Mouse (Mus musculus) right cerebral cortex, adult 2 months (tissue): ENCODE data around the gene Top2b.

Experiments
- DNase-seq, 2 experiments: peaks; one replicate each; pipeline ENCODE4 v3.0.0; 2021 to 2022; ENCODE audit warnings: low spot score in 2 of 2

The Top2b gene

GRCm38 (mm10) chr14:16364878-16365337 lies at the start of gene Top2b:
TSS of gene Top2b (plus strand) at chr14:16365179.
- DNase-seq, result peak; percentile 98 to 99

GRCm38 (mm10) chr14:16316715-16317114 lies 48.3 kb upstream of the Top2b start:
- no peak for DNase-seq

- DNase-seq, result no peak
Measured at GRCm38 (mm10) chr14:16319818-16320217, 45.2 kb upstream of the Top2b start.

- DNase-seq, result no peak
Measured at GRCm38 (mm10) chr14:16324394-16324793, 40.6 kb upstream of the Top2b start.

GRCm38 (mm10) chr14:16325208-16325607 lies 39.8 kb upstream of the Top2b start:
- no peak for DNase-seq

GRCm38 (mm10) chr14:16328531-16328930 lies 36.4 kb upstream of the Top2b start:
- DNase-seq, result no peak

GRCm38 (mm10) chr14:16328959-16329480 lies 36.0 kb upstream of the Top2b start:
- DNase-seq, result no peak

- DNase-seq, result no peak
Measured at GRCm38 (mm10) chr14:16329756-16330155, 35.2 kb upstream of the Top2b start.

- DNase-seq, result no peak
Measured at GRCm38 (mm10) chr14:16334260-16334659, 30.7 kb upstream of the Top2b start.

GRCm38 (mm10) chr14:16335835-16336417 lies 29.1 kb upstream of the Top2b start:
- no peak for DNase-seq

- DNase-seq, result no peak
Measured at GRCm38 (mm10) chr14:16347505-16347904, 17.5 kb upstream of the Top2b start.

GRCm38 (mm10) chr14:16359704-16360103 lies 5.3 kb upstream of the Top2b start:
- no peak for DNase-seq

GRCm38 (mm10) chr14:16364161-16364831 lies 683 bp upstream of the Top2b start:
- DNase-seq, result peak; percentile 36 to 49

- peak; percentile 50 to 51 for DNase-seq
Measured at GRCm38 (mm10) chr14:16365362-16366173, 589 bp downstream of the Top2b start.

GRCm38 (mm10) chr14:16366174-16366889 lies 1.4 kb downstream of the Top2b start:
- DNase-seq, result no peak

- DNase-seq, result no peak
Measured at GRCm38 (mm10) chr14:16366986-16367385, 2.0 kb downstream of the Top2b start.

GRCm38 (mm10) chr14:16372761-16373160 lies 7.8 kb downstream of the Top2b start:
- DNase-seq, result no peak

- DNase-seq, result no peak
Measured at GRCm38 (mm10) chr14:16373190-16373589, 8.2 kb downstream of the Top2b start.

- DNase-seq, result peak; percentile 52 to 61
Measured at GRCm38 (mm10) chr14:16379917-16380570, 15.1 kb downstream of the Top2b start.

GRCm38 (mm10) chr14:16384783-16385182 lies 19.8 kb downstream of the Top2b start:
- no peak for DNase-seq

- DNase-seq, result no peak
Measured at GRCm38 (mm10) chr14:16405187-16405586, 40.2 kb downstream of the Top2b start.
